Mouse (Mus musculus): ENCODE data around the gene Ntn3. TPM values are rescaled to one million over a fixed set of nuclear protein-coding genes. Genes with fewer than 3 reads are reported as not detected.

Ntn3 gene
- polyA plus RNA-seq, 1 experiment from 2014 or later: 9.5 TPM

DNA sequence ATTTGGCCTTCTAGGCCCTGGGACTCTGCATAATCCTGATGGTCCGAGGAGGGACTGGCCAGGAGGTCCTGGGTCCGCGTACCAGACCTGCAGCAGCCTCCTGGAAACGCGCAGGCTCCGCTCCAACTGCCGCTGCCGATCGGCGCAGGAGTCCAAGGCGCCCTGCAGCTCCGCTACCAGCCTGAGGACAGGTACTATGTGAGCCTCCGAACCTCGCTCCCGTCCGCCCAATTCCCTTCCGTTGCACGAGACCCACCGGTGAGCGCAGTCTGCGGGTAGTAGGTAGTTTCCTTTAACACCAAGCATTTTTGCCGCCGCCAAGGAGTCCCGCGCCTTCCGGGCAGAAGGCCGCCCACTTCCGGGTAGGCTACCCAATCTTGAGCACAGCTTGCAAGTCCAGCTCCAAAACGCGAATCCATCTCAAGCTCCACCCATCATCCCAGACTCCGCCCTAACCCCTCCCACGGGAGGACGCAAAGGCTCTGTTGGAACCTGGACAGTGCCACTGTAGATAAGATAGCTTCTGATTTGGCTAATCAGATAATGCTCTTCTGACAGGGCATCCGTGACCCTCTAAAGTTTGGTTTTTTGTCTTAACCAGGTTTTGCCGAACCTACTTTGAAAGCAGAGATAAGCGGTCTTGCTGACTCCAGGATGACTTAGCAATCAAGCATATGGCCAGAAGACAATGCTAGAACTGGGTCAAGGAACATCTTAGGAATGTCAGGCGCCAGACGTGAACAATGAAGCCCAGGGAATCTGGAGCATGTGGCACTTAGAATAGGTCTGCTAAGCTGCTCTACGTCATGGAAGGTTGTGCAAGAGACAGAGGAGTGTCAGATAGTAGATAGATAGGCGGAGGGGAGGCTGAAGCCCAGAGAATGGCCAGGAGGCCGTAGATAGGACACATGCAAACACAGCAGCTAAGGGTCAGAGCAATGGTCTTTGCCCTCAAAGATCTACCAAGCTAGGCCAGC is 11.4 kb upstream of the Ntn3 start, which contains the start of gene Tedc2:
Gene Tedc2, minus strand, starts transcription at position 417 of the 977 bp plus-strand sequence.
- Histone ChIP-seq H3K9ac (ENCODE audit: low read length) (peak within 1 kb of the TSS; percentile 76), H3K9me3 (ENCODE audit: control insufficient read depth, low read length) (no peaks in the 10 kb centered on the region), H3K27ac (replicated peaks; ENCODE audit: low read depth, low read length) (no peak within 1 kb of the TSS), H3K4me3 (ENCODE audit: low read depth, low read length) (peak within 1 kb of the TSS; percentile 79), H3K4me1 (ENCODE audit: control insufficient read depth, insufficient read depth, low read length) (peaks cover 8% of the 10 kb centered on the region), H3K36me3 (ENCODE audit: control insufficient read depth, insufficient read depth, low read length) (peaks cover 37% of the 10 kb centered on the region), H3K4me2 (ENCODE audit: low read depth, severe bottlenecking) (peak within 1 kb of the TSS; percentile 91), H3K27me3 (ENCODE audit: control insufficient read depth, insufficient read depth, low read length) (no peaks in the 10 kb centered on the region)
- peak; percentile 88 for ATAC-seq (ENCODE audit: insufficient number of reproducible peaks, low FRiP score, low TSS enrichment, low read depth)
- 6% methylated on average over 41 of the region's 41 CpGs for WGBS
- DNase-seq (ENCODE audit: low spot score): peak; percentile 92

DNA sequence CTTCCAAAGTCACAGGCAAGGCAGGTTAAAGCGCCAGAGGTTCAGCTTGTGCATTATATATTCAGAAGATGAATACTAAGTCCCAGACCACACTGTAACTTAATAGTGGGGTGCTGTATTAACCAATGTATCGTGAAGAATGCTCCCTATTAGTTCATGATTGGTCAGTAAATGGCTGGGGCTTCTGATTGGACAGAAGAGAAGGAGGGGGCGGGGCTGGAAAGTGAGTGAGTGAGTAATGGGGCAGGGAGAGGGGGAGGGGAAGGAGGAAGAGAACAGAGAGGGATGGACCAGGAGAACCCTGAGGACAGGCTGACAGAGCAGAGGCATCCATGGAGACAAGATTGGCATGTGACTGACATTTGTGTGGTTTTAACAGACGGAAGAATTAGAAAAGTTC is 7.5 kb upstream of the Ntn3 start:
- Histone ChIP-seq H3K4me2 (ENCODE audit: low read depth, severe bottlenecking) (no peak overlapping the region), H3K27ac (replicated peaks; ENCODE audit: low read depth, low read length) (no peak overlapping the region), H3K4me1 (ENCODE audit: control insufficient read depth, insufficient read depth, low read length) (peaks cover 8% of the 10 kb centered on the region), H3K9me3 (ENCODE audit: control insufficient read depth, low read length) (no peaks in the 10 kb centered on the region), H3K9ac (ENCODE audit: low read length) (no peak overlapping the region), H3K36me3 (ENCODE audit: control insufficient read depth, insufficient read depth, low read length) (peaks cover 8% of the 10 kb centered on the region; the same call in 1 of the 2 replicates), H3K27me3 (ENCODE audit: control insufficient read depth, insufficient read depth, low read length) (no peaks in the 10 kb centered on the region), H3K4me3 (ENCODE audit: low read depth, low read length) (no peak overlapping the region)
- no peak for ATAC-seq (ENCODE audit: insufficient number of reproducible peaks, low FRiP score, low TSS enrichment, low read depth)
- DNase-seq (ENCODE audit: low spot score): no peak
- WGBS: 69% methylated on average over 4 of the region's 4 CpGs

DNA sequence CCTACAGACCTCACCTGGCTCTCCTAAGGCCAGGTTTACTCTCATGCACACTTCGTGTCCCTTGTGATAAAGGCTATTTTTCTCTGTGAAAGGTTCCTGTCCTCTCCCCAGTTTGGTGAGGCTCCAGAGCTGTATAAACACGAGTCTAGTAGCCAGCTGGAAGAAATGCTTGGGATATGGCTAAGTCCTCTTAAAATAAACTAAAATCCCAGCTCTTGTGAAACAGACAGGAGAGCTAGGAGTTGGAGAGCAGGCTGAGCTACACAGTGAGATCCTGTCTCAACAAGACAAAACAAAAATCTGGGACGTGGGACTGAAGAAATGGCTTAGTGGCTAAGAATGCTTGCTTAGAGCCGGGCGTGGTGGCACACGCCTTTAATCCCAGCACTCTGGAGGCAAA is 3.9 kb upstream of the Ntn3 start:
- 79% methylated on average over 6 of the region's 6 CpGs for WGBS
- ATAC-seq (ENCODE audit: insufficient number of reproducible peaks, low FRiP score, low TSS enrichment, low read depth) (no peak), DNase-seq (ENCODE audit: low spot score) (no peak)
- Histone ChIP-seq H3K4me3 (ENCODE audit: low read depth, low read length) (no peak overlapping the region), H3K36me3 (ENCODE audit: control insufficient read depth, insufficient read depth, low read length) (peaks cover 7% of the 10 kb centered on the region; the same call in 1 of the 2 replicates), H3K9me3 (ENCODE audit: control insufficient read depth, low read length) (no peaks in the 10 kb centered on the region), H3K9ac (ENCODE audit: low read length) (no peak overlapping the region), H3K4me1 (ENCODE audit: control insufficient read depth, insufficient read depth, low read length) (peaks cover 32% of the 10 kb centered on the region), H3K4me2 (ENCODE audit: low read depth, severe bottlenecking) (no peak overlapping the region), H3K27me3 (ENCODE audit: control insufficient read depth, insufficient read depth, low read length) (no peaks in the 10 kb centered on the region), H3K27ac (replicated peaks; ENCODE audit: low read depth, low read length) (no peak overlapping the region)

DNA sequence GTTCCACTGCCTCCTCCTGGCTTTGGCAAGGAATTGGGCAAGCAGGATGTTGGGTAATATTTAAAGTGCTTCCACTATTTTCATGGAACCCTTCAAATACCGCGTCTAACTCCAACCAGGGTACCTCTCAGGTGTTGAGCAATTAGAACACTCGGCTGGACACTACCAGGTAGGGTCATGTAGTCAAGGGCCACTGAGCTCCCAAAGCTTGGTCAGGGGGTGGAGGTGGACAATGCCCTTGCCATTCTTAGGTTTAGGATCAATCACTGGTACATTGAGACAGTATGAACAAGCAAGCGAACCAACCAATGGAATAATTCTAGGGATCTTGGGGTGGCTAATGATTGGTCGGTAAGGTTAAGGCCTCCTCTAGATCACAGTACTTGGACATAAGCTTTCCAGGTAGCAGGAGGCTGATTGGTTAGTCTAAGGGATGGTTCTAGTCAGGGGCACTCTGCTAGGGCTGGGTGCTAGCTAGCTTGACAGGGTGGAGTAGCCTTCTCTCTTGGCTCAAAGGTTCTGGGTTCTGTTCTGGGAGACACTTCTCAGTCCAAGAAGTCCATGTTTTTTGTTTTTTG is 3.2 kb upstream of the Ntn3 start:
- H3K27ac ChIP-seq (replicated peaks; ENCODE audit: low read depth, low read length): peak overlapping the region; percentile 88
- peaks cover 5% of the 10 kb centered on the region; the same call in 1 of the 2 replicates for H3K36me3 ChIP-seq (ENCODE audit: control insufficient read depth, insufficient read depth, low read length)

DNA sequence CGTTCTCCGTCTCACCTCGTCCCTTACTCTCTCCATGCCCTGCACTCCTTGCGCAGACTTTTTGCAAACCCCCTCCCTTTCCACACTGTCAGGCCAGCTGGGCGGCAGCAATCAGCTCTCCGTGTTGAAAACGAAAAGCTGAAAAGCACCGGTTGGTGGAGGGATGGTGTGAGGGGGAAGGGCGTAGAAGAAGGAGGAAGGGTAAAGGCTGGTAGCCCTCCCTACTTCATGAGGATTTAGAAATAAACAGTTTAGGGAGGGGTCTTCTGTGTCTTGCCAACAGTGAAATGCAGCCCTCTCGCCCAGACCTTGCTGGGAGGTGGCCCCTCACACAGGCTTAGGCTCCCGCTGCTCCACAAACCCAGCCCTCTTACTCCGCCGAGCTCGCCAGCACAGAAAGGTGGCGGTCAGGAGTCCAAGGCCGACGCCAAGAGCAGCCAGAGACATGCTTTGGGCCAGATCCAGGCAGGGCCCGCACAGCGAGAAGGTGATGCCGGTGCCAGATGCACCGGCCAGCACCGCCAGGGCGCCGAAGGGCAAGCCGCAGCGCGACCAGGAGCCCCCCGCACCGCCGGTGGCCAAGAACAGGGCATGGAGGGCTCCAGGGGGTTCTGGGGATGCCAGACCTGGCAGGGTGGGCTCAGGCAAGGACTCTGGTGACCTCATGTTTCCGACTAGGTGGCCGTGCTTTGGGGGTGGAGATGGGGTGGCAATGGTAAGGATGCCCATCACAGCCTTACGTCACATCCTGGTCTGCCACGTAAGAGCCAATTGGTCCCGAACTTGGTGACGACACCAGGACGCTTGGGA is 2.5 kb upstream of the Ntn3 start:
- peak; percentile 14 for ATAC-seq (ENCODE audit: insufficient number of reproducible peaks, low FRiP score, low TSS enrichment, low read depth)
- under 1% methylated on average over 37 of the region's 37 CpGs for WGBS
- Histone ChIP-seq H3K9ac (ENCODE audit: low read length) (peak overlapping the region; percentile 62), H3K27ac (replicated peaks; ENCODE audit: low read depth, low read length) (peak overlapping the region; percentile 88), H3K9me3 (ENCODE audit: control insufficient read depth, low read length) (no peaks in the 10 kb centered on the region), H3K4me1 (ENCODE audit: control insufficient read depth, insufficient read depth, low read length) (peaks cover 44% of the 10 kb centered on the region), H3K4me3 (ENCODE audit: low read depth, low read length) (peak overlapping the region; percentile 38), H3K4me2 (ENCODE audit: low read depth, severe bottlenecking) (peak overlapping the region; percentile 74), H3K36me3 (ENCODE audit: control insufficient read depth, insufficient read depth, low read length) (peaks cover 2% of the 10 kb centered on the region; the same call in 1 of the 2 replicates), H3K27me3 (ENCODE audit: control insufficient read depth, insufficient read depth, low read length) (no peaks in the 10 kb centered on the region)
- peak; percentile 87 for DNase-seq (ENCODE audit: low spot score)

More for the DNA sequence above, 3.2 kb upstream of the Ntn3 start:
- 39% methylated on average over 5 of the region's 5 CpGs for WGBS
- Histone ChIP-seq H3K9ac (ENCODE audit: low read length) (no peak overlapping the region), H3K4me3 (ENCODE audit: low read depth, low read length) (peak overlapping the region; percentile 38), H3K4me1 (ENCODE audit: control insufficient read depth, insufficient read depth, low read length) (peaks cover 38% of the 10 kb centered on the region), H3K9me3 (ENCODE audit: control insufficient read depth, low read length) (no peaks in the 10 kb centered on the region), H3K27me3 (ENCODE audit: control insufficient read depth, insufficient read depth, low read length) (no peaks in the 10 kb centered on the region), H3K4me2 (ENCODE audit: low read depth, severe bottlenecking) (peak overlapping the region; percentile 74)
- ATAC-seq (ENCODE audit: insufficient number of reproducible peaks, low FRiP score, low TSS enrichment, low read depth): no peak
- DNase-seq (ENCODE audit: low spot score): no peak

DNA sequence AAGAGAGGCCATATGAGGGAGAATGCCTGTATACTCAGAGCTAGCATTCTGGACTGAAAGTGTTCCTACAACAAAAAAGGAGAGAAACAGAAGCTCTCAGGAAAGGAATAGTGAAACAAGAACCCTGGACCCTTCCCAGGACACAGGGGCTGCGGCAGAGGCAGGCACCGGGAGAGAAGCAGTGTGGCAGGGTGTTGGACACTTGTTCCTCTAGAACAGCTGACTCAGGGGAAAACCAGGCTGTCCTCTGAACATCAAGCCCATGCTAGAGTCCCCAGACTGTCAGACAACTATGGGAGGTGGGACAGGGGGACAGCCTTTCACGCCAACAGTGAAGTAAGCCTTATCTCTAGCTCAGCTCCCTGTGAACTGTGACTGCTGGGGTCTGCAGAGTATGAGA is 1.3 kb upstream of the Ntn3 start:
- H3K9ac ChIP-seq (ENCODE audit: low read length): no peak overlapping the region; the same call in 1 of the 2 replicates
- no peaks in the 10 kb centered on the region for H3K9me3 ChIP-seq (ENCODE audit: control insufficient read depth, low read length)
- peak overlapping the region; percentile 88 for H3K27ac ChIP-seq (replicated peaks; ENCODE audit: low read depth, low read length)
- H3K36me3 ChIP-seq (ENCODE audit: control insufficient read depth, insufficient read depth, low read length): no peaks in the 10 kb centered on the region; the same call in 1 of the 2 replicates
- H3K4me3 ChIP-seq (ENCODE audit: low read depth, low read length): no peak overlapping the region
- no peak for DNase-seq (ENCODE audit: low spot score)
- peaks cover 57% of the 10 kb centered on the region for H3K4me1 ChIP-seq (ENCODE audit: control insufficient read depth, insufficient read depth, low read length)
- 82% methylated on average over 3 of the region's 3 CpGs for WGBS
- H3K27me3 ChIP-seq (ENCODE audit: control insufficient read depth, insufficient read depth, low read length): peaks cover 3% of the 10 kb centered on the region; the same call in 1 of the 2 replicates
- H3K4me2 ChIP-seq (ENCODE audit: low read depth, severe bottlenecking): peak overlapping the region; percentile 74; the same call in 1 of the 2 replicates
- no peak for ATAC-seq (ENCODE audit: insufficient number of reproducible peaks, low FRiP score, low TSS enrichment, low read depth)

DNA sequence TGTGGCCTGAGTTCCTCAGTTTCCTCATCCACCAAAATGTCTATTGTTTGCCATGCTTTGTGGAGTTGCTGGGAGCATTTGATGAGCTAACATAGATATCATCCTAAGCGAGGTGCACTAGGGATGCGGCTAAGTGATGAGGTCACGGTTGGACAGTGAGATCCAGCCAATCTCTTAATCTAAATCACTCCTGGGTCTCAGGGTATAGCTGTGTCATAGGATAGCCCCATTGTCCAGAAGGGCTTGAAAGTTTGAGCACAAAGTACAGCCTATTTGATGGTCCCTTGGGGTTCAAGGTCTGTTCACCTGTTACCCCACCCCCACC is 547 bp upstream of the Ntn3 start:
- H3K27me3 ChIP-seq (ENCODE audit: control insufficient read depth, insufficient read depth, low read length): peaks cover 3% of the 10 kb centered on the region; the same call in 1 of the 2 replicates
- H3K4me3 ChIP-seq (ENCODE audit: low read depth, low read length): no peak overlapping the region
- DNase-seq (ENCODE audit: low spot score) (no peak), ATAC-seq (ENCODE audit: insufficient number of reproducible peaks, low FRiP score, low TSS enrichment, low read depth) (no peak)
- 80% methylated on average over 3 of the region's 3 CpGs for WGBS
- H3K4me1 ChIP-seq (ENCODE audit: control insufficient read depth, insufficient read depth, low read length): peaks cover 57% of the 10 kb centered on the region
- peak overlapping the region; percentile 88 for H3K27ac ChIP-seq (replicated peaks; ENCODE audit: low read depth, low read length)
- H3K9ac ChIP-seq (ENCODE audit: low read length): 0 out of 2 replicates have a peak overlapping the region, but pooled peaks have one; percentile 40
- no peaks in the 10 kb centered on the region for H3K9me3 ChIP-seq (ENCODE audit: control insufficient read depth, low read length)
- H3K4me2 ChIP-seq (ENCODE audit: low read depth, severe bottlenecking): peak overlapping the region; percentile 86
- H3K36me3 ChIP-seq (ENCODE audit: control insufficient read depth, insufficient read depth, low read length): no peaks in the 10 kb centered on the region; the same call in 1 of the 2 replicates

DNA sequence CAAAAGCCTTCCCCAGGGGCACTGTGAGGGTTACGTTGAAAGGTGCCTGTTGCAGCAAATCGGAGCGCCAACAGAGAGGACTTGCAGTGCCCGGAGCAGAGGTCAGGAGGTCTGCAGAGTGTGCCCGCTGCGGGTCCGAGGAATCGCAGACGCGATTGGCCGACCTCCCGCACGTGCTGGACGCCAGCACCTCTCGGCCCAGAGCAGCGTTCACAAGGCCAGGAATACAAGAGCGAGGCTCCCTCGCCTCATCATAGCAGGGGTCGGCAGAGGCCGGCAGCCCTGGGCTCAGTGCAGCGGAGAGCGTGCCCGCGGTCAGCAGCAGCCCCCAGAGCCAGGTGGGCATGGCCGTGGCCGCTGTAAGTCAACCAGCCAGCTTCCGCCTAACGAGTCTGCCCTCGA is 689 bp downstream of the Ntn3 start:
- peak overlapping the region; percentile 62 for H3K4me3 ChIP-seq (ENCODE audit: low read depth, low read length)
- peaks cover 3% of the 10 kb centered on the region; the same call in 1 of the 2 replicates for H3K27me3 ChIP-seq (ENCODE audit: control insufficient read depth, insufficient read depth, low read length)
- H3K36me3 ChIP-seq (ENCODE audit: control insufficient read depth, insufficient read depth, low read length): no peaks in the 10 kb centered on the region
- ATAC-seq (ENCODE audit: insufficient number of reproducible peaks, low FRiP score, low TSS enrichment, low read depth) (0 out of 2 replicates have a peak, but pooled peaks have one; percentile 0), DNase-seq (ENCODE audit: low spot score) (peak; percentile 74)
- WGBS: under 1% methylated on average over 29 of the region's 29 CpGs
- H3K27ac ChIP-seq (replicated peaks; ENCODE audit: low read depth, low read length): peak overlapping the region; percentile 88
- peak overlapping the region; percentile 78 for H3K9ac ChIP-seq (ENCODE audit: low read length)
- H3K4me1 ChIP-seq (ENCODE audit: control insufficient read depth, insufficient read depth, low read length): peaks cover 64% of the 10 kb centered on the region
- no peaks in the 10 kb centered on the region for H3K9me3 ChIP-seq (ENCODE audit: control insufficient read depth, low read length)
- peak overlapping the region; percentile 86 for H3K4me2 ChIP-seq (ENCODE audit: low read depth, severe bottlenecking)
